Mouse (Mus musculus): Measurements from ENCODE around the gene Ckmt1.
"Not testable (repeated sequence)": the region's sequence is repeated elsewhere in the genome, so short reads cannot be mapped to it uniquely, and the experiment has no call there.

GRCm38 (mm10) chr2:121386961-121387575 lies 29.6 kb downstream of the Ckmt1 start, which contains the start of gene Strc:
- TF ChIP-seq CTCF (IDR thresholded peaks at IDR 0.05; ENCODE audit: borderline replicate concordance, control insufficient read depth, extremely low read depth, insufficient read depth, low read length, poor library complexity); POLR2A (IDR thresholded peaks at IDR 0.05; ENCODE audit: control insufficient read depth, extremely low read depth, insufficient read depth, low read length, poor library complexity): not testable (repeated sequence)
